Mouse (Mus musculus): ENCODE results near the gene Hydin. TPM values are rescaled to one million over a fixed set of nuclear protein-coding genes. Genes with fewer than 3 reads are reported as not detected.

Gene Hydin
- total RNA-seq (2021) (under 1 TPM; 0.05 to 0.10 TPM), polyA plus RNA-seq (2012; rRNA removed) (0.09 and 0.21 TPM in 2 replicates)
- long read RNA-seq = 0 reads

DNA sequence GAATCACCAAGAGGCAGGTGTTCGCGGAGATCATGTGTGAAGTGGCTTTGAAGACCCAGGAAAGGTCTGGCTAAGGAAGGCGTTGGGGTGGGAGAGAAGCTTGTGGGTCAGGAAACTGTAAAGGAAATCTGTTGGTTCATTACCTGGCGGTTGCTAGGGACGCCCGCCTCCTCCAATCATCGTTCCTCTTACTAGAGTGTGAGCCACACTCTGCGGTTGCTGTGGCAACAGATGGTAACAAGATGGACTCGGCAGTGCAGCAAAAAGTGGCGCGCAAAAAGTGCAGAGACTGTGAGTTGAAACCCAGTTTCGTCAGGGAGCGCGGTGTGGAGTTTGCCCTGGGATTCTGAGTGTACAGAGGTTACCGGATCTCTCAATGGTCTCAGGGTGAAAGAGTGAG is at the start of gene Hydin:
Gene Hydin (plus strand): TSS at position 237 of the 400 bp plus-strand sequence.
- intact Hi-C loops (cut with DNase I) = no loop called here
- H3K4me3 ChIP-seq = no peak within 1 kb of the TSS
- H3K9ac ChIP-seq (ENCODE audit: low read depth, low read length) = no peak within 1 kb of the TSS
- no peaks in the 10 kb centered on the region for H3K4me1 ChIP-seq (ENCODE audit: control insufficient read depth, insufficient read depth, low read length)
- H3K27me3 ChIP-seq (ENCODE audit: control insufficient read depth, insufficient read depth, low read length) = peaks cover 2% of the 10 kb centered on the region; the same call in 1 of the 2 replicates
- no peaks in the 10 kb centered on the region for H3K79me2 ChIP-seq (replicated peaks; ENCODE audit: control insufficient read depth, insufficient read depth, low read length)
- no peak for TF ChIP-seq EP300 (IDR thresholded peaks at IDR 0.05; ENCODE audit: insufficient read depth, low read depth, low read length)
- TF ChIP-seq POLR2A (IDR thresholded peaks at IDR 0.05; ENCODE audit: insufficient read depth, low read depth, low read length) = no peak
- no peak for TF ChIP-seq CTCF (IDR thresholded peaks at IDR 0.05)
- H3K27ac ChIP-seq = no peak within 1 kb of the TSS
- no peaks in the 10 kb centered on the region for H3K36me3 ChIP-seq (ENCODE audit: control insufficient read depth, insufficient read depth, low read length)
- DNase-seq = no peak
- 1% methylated on average over 15 of the region's 15 CpGs for WGBS

DNA sequence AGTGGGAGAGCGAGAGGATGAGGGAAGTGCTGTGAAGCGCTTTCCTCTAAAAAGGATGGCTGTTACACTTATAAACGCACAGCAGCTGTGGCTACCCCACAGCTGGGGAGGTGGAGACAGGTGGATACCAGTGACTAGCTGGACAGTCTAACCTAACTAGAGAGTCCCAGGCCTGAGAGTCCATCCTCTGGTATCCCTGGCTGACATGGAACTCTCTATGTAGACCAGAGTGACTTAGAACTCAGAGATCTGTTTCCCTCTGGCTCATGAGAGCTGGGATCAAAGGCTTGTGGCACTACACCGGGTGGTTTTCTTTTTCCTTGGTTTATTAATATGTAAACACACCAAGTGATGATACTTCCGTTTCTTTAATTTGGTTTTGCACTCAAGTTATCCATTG is 49.6 kb upstream of the Hydin start:
- intact Hi-C loops (cut with DNase I) = loop anchor here (5.0 kb wide), 1 partner anchor 400 kb away; the partner anchor contains the start of gene Vac14
- H3K79me2 ChIP-seq (replicated peaks; ENCODE audit: control insufficient read depth, insufficient read depth, low read length) = no peaks in the 10 kb centered on the region
- no peaks in the 10 kb centered on the region for H3K4me1 ChIP-seq (ENCODE audit: control insufficient read depth, insufficient read depth, low read length)
- H3K9ac ChIP-seq (ENCODE audit: low read depth, low read length) = no peak overlapping the region
- peak in 1 of 2 experiments; percentile 22 for DNase-seq
- H3K27me3 ChIP-seq (ENCODE audit: control insufficient read depth, insufficient read depth, low read length) = no peaks in the 10 kb centered on the region
- TF ChIP-seq CTCF (IDR thresholded peaks at IDR 0.05) (no peak), EP300 (IDR thresholded peaks at IDR 0.05; ENCODE audit: insufficient read depth, low read depth, low read length) (no peak), POLR2A (IDR thresholded peaks at IDR 0.05; ENCODE audit: insufficient read depth, low read depth, low read length) (no peak)
- WGBS = 38% methylated on average over 5 of the region's 5 CpGs
- peak overlapping the region; percentile 82 for H3K4me3 ChIP-seq
- peak overlapping the region; percentile 65 for H3K27ac ChIP-seq
- no peaks in the 10 kb centered on the region; the same call in 1 of the 2 replicates for H3K36me3 ChIP-seq (ENCODE audit: control insufficient read depth, insufficient read depth, low read length)

- Histone ChIP-seq H3K9ac (ENCODE audit: low read depth, low read length) (peak overlapping the region; percentile 27), H3K27ac (peak overlapping the region; percentile 65)
Observed at GRCm38 (mm10) chr8:110217681-110218131, 49.1 kb upstream of the Hydin start.

GRCm38 (mm10) chr8:110218511-110218910 is 48.3 kb upstream of the Hydin start:
- no peaks in the 10 kb centered on the region for H3K4me1 ChIP-seq (ENCODE audit: control insufficient read depth, insufficient read depth, low read length)
- no peak for DNase-seq
- no peak overlapping the region for H3K9ac ChIP-seq (ENCODE audit: low read depth, low read length)
- H3K27ac ChIP-seq = no peak overlapping the region
- peak overlapping the region; percentile 82 for H3K4me3 ChIP-seq
- WGBS = 36% methylated on average over 5 of the region's 5 CpGs
- H3K27me3 ChIP-seq (ENCODE audit: control insufficient read depth, insufficient read depth, low read length) = no peaks in the 10 kb centered on the region
- no peaks in the 10 kb centered on the region for H3K79me2 ChIP-seq (replicated peaks; ENCODE audit: control insufficient read depth, insufficient read depth, low read length)
- H3K36me3 ChIP-seq (ENCODE audit: control insufficient read depth, insufficient read depth, low read length) = peaks cover 3% of the 10 kb centered on the region; the same call in 1 of the 2 replicates
- no peak for TF ChIP-seq CTCF (IDR thresholded peaks at IDR 0.05)
- no peak for TF ChIP-seq EP300 (IDR thresholded peaks at IDR 0.05; ENCODE audit: insufficient read depth, low read depth, low read length)
- no peak for TF ChIP-seq POLR2A (IDR thresholded peaks at IDR 0.05; ENCODE audit: insufficient read depth, low read depth, low read length)
- intact Hi-C loops (cut with DNase I) = loop anchor here (5.0 kb wide), 1 partner anchor 399 kb away; the partner anchor contains the start of gene Vac14

More at GRCm38 (mm10) chr8:110217681-110218131, 49.1 kb upstream of the Hydin start:
- Histone ChIP-seq H3K4me3 (peak overlapping the region; percentile 82), H3K79me2 (replicated peaks; ENCODE audit: control insufficient read depth, insufficient read depth, low read length) (no peaks in the 10 kb centered on the region), H3K27me3 (ENCODE audit: control insufficient read depth, insufficient read depth, low read length) (no peaks in the 10 kb centered on the region), H3K4me1 (ENCODE audit: control insufficient read depth, insufficient read depth, low read length) (no peaks in the 10 kb centered on the region), H3K36me3 (ENCODE audit: control insufficient read depth, insufficient read depth, low read length) (no peaks in the 10 kb centered on the region; the same call in 1 of the 2 replicates)
- TF ChIP-seq CTCF (IDR thresholded peaks at IDR 0.05) (no peak), EP300 (IDR thresholded peaks at IDR 0.05; ENCODE audit: insufficient read depth, low read depth, low read length) (no peak), POLR2A (IDR thresholded peaks at IDR 0.05; ENCODE audit: insufficient read depth, low read depth, low read length) (peak; percentile 65)
- WGBS = under 1% methylated on average over 43 of the region's 43 CpGs
- intact Hi-C loops (cut with DNase I) = loop anchor here (5.0 kb wide), 1 partner anchor 400 kb away; the partner anchor contains the start of gene Vac14
- DNase-seq = peak; percentile 99 to 100

DNA sequence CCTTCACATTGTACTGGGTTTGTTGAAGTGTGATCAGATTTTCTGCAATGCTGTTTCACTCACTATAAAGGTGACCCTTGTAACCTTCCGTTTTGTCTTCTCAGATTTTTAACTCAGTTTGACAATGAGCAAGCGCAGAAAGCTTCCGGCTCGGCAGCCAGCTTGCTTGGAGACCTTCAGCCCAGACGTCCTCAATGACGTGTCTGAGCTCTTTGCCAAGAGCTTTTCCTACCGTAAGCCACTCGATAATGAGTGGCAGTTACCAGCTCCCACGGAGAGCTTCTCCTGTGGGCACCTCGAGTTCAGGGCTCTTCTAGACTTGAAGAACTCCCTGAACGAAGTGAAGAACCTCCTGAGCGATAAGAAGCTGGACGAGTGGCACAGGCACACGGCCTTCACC is 45.8 kb upstream of the Hydin start:
- Histone ChIP-seq H3K36me3 (ENCODE audit: control insufficient read depth, insufficient read depth, low read length) (peaks cover 4% of the 10 kb centered on the region), H3K27me3 (ENCODE audit: control insufficient read depth, insufficient read depth, low read length) (no peaks in the 10 kb centered on the region), H3K79me2 (replicated peaks; ENCODE audit: control insufficient read depth, insufficient read depth, low read length) (no peaks in the 10 kb centered on the region), H3K4me1 (ENCODE audit: control insufficient read depth, insufficient read depth, low read length) (no peaks in the 10 kb centered on the region), H3K4me3 (no peak overlapping the region), H3K9ac (ENCODE audit: low read depth, low read length) (no peak overlapping the region), H3K27ac (no peak overlapping the region)
- WGBS = 84% methylated on average over 14 of the region's 14 CpGs
- intact Hi-C loops (cut with DNase I) = no loop called here
- TF ChIP-seq EP300 (IDR thresholded peaks at IDR 0.05; ENCODE audit: insufficient read depth, low read depth, low read length) = no peak
- no peak for TF ChIP-seq POLR2A (IDR thresholded peaks at IDR 0.05; ENCODE audit: insufficient read depth, low read depth, low read length)
- TF ChIP-seq CTCF (IDR thresholded peaks at IDR 0.05) = no peak
- no peak for DNase-seq

DNA sequence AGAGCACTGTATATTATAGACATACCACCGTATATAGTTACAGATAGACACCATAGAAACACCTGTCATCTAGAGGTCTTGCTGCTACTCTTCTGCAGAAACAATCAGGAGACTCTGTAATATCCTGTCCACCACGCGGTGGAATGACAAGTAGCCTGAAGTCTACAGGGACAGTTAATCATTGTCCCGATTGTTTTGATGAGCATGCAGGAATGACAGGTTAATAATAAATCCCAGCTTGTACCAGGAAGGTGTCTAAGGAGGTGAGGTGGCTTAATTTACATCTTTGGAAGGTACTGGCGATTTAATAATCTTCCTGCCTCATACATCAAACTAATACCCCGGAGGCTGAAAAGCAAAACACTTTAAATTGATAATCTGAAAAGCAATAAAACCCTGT is 36.0 kb upstream of the Hydin start:
- WGBS = 58% methylated on average over 6 of the region's 6 CpGs
- intact Hi-C loops (cut with DNase I) = no loop called here

More for the DNA sequence above, 36.0 kb upstream of the Hydin start:
- H3K9ac ChIP-seq (ENCODE audit: low read depth, low read length) = no peak overlapping the region
- H3K27me3 ChIP-seq (ENCODE audit: control insufficient read depth, insufficient read depth, low read length) = no peaks in the 10 kb centered on the region
- DNase-seq = no peak
- no peak overlapping the region for H3K27ac ChIP-seq
- no peak for TF ChIP-seq EP300 (IDR thresholded peaks at IDR 0.05; ENCODE audit: insufficient read depth, low read depth, low read length)
- TF ChIP-seq POLR2A (IDR thresholded peaks at IDR 0.05; ENCODE audit: insufficient read depth, low read depth, low read length) = no peak
- no peak for TF ChIP-seq CTCF (IDR thresholded peaks at IDR 0.05)
- no peaks in the 10 kb centered on the region for H3K36me3 ChIP-seq (ENCODE audit: control insufficient read depth, insufficient read depth, low read length)
- H3K4me1 ChIP-seq (ENCODE audit: control insufficient read depth, insufficient read depth, low read length) = no peaks in the 10 kb centered on the region
- H3K4me3 ChIP-seq = no peak overlapping the region
- no peaks in the 10 kb centered on the region for H3K79me2 ChIP-seq (replicated peaks; ENCODE audit: control insufficient read depth, insufficient read depth, low read length)
